Mouse (Mus musculus) lung, postnatal 0 days (tissue): ENCODE measurements around the gene Capn7.

ENCODE experiments used
- CTCF ChIP-seq: IDR thresholded peaks from 2 replicates; pipeline ENCODE4 v1.5.1; 2016; ENCODE audit warnings: antibody characterized with exemption, mild to moderate bottlenecking
- EP300 ChIP-seq: IDR thresholded peaks from 2 replicates; pipeline ENCODE4 v1.6.1; 2016; ENCODE audit warnings: antibody characterized with exemption, mild to moderate bottlenecking, control low read depth

GRCm38 (mm10) chr14:31316613-31317012 lies 19.8 kb upstream of the Capn7 start:
- TF ChIP-seq CTCF = no peak
- TF ChIP-seq EP300 = no peak
